Mouse (Mus musculus) heart, adult 9 months (tissue): ENCODE data around the gene St13.

Experiments
- DNase-seq, 2 experiments: peaks; one replicate each; pipeline ENCODE4 v3.0.0; 2022; ENCODE audit warnings: low spot score in 2 of 2

The St13 gene

DNA sequence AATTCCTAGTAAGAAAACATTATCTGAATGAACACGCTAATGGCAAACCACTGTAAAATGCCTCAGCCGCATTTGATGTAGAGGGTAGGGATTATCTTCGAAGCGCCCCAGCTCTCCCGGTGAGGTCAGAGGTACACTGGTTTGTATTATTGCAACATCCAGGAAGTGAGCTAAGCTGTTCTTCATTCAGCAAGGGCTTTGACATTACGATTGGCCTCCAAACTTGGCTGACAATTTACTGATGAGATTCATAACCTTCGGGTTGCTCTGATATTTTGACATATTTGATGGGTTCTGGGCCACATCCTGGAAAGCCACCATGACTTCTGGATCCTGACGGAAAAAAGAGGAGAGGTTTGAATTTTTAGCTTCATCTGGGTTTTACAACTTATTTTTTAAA lies 34.6 kb downstream of the St13 start:
- DNase-seq: no peak

- no peak for DNase-seq
These were observed 35.6 kb downstream of the St13 start for GRCm38 (mm10) chr15:81364271-81364670.

GRCm38 (mm10) chr15:81362501-81362900 lies 37.4 kb downstream of the St13 start:
- no peak for DNase-seq

- no peak for DNase-seq
These were observed 38.4 kb downstream of the St13 start for GRCm38 (mm10) chr15:81361417-81362015.

DNA sequence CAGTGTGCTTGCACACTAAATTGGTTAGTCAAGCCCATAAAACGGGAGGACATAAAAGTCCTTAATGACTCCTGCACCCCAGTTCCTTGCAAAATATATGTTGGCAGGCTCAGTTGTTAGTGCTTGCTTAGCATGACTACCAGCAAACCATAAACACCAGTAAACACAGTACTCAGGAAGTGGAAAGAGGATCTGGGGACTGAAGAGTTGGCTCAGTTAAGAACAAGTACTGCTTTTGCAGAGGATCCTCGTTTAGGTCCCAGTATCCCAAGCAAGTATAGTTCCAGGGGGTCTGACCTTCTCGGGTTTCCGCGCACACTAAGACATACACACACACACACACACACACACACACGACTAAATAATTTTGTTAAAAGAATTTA lies 38.9 kb downstream of the St13 start:
- DNase-seq: no peak

DNA sequence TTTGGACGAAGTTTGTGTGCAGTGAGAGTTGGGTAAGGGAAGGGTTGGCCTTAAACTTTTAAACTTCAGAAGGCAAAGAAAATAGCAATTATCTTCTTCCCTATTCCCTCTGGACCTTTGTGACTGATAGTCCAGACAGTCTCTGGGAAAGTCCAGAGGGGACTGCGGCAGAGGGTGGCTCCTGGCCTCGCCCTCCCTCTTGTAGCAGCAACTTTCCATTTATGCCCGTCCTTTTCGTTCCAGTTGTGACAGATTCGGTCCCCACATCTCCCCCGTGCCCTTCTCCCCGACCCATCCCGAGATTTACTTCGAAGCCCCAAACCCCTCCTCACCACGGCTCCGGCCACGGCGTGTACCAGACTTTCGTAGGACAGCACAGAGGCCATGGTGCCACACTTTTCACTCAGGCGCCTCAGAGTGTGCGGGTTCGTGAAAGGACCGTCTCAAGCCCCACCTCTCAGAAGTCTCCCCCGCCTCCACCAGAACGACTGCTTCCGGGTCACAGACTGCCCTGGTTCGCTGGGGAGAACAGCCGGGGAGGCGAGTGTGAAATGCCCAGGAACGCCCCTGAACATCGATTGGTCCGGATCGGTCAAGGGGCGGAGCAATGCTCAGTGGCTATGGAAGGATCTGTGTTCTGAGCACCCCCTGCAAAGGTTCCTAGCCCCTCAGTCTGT lies 39.4 kb downstream of the St13 start, which contains the start of gene Slc25a17:
Gene Slc25a17 (minus strand): TSS at position 468 of the 677 bp plus-strand sequence.
- DNase-seq: peak; percentile 96 to 97

DNA sequence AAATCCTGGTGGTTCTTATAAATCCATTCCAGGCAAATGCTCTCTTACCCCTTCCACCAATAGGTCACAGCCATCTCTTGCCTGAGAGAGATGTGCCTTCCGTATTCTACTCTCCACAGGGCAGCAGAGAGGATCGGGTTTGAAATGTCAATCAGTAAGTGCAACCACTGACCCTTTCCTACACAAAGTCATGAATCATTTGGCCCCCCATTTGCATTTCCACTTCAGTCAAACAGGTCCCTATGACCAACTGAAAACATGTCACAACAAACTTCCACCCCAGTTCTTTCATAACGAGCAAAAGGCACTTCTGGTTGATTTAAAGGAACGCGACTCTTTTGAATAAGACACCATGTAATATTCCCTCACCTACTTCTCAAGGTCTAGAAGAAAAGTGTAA lies 40.5 kb downstream of the St13 start:
- DNase-seq: no peak

DNA sequence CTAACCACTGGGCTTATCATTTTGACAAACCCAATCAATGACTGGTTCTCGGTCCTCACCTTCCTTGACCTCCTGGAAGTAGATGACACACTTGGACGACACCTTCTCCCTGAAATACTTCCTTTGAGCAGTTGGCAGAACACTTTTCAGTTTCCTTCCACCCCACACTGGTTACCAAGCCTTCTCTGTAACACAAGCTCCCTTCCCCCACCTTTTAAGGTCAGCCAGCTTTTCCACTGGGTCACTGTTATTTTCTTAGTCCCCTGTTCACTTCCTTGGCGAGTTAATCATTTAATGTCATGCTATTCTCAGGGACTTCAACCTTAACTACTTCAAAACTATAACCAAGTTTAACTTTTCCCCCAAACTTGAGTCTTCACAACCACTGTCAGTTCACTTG lies 40.9 kb downstream of the St13 start:
- DNase-seq: no peak

GRCm38 (mm10) chr15:81356946-81357345 lies 42.9 kb downstream of the St13 start:
- DNase-seq: no peak

DNA sequence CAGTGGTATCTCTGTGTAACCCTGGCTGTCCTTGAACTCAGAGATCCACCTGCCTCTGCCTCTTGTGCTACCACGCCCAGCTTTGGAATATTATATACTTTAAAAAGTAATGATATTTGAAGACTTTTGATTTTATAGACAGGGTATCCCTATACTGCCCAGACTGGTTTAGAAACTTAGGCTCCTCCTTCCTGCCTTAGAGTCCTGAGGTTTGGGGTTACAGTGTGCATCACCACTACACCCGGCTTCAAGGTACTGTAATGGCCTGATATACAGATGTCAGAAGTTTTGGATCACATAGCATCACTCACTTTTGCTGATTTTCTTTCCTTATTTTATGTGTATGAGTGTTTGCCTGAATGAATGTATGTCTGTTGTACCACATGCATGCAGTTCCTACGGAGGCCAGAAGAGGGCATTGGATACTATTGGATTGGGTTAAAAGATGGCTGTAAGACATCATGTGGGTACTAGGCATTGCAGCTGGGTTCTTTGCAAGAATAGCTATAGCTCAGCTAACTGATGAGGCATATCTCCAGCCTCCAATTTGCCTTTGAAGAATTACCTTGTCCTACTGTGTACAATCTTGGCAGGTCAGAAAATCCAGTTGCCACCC lies 44.6 kb downstream of the St13 start:
- no peak for DNase-seq

DNA sequence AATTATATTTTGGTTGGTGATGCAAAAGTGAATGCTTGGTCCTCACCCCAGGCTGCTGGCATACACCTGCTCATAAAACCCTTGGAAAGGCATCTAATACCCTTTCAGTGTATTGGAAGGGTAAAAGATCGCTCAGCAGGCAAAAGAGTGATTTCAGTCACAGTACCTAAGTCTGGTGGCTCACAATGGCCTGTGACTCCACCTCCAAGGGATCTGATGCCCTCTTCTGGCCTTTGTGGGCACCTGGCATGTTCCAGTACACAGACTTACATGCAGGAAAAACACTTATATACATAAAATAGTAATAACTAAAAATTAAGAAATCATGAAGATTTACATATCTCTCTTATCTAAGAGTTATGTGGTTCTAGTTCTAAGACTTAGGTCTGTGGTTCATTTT lies 47.2 kb downstream of the St13 start:
- DNase-seq: no peak

DNA sequence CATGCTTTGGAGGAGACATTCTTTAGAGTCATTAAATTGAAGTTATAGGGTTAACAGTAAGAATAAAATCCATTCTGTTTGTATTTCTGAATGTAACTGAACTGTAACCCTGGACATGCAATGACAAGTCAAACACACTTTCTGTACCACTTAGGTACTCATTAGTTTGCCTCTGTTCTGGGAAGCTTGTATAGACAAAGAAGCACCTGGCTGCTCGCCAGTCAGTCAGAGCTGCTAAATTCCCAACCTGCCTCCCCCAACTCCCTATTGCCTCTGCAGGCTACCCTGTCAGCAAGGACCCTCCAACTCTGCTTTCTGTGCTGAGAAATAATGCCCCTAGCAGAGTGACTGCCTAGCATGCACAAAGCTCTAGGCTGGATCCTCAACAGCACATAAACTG lies 49.5 kb downstream of the St13 start:
- DNase-seq: no peak

GRCm38 (mm10) chr15:81348366-81348765 lies 51.5 kb downstream of the St13 start:
- no peak for DNase-seq

GRCm38 (mm10) chr15:81347466-81347865 lies 52.4 kb downstream of the St13 start:
- DNase-seq: no peak

DNA sequence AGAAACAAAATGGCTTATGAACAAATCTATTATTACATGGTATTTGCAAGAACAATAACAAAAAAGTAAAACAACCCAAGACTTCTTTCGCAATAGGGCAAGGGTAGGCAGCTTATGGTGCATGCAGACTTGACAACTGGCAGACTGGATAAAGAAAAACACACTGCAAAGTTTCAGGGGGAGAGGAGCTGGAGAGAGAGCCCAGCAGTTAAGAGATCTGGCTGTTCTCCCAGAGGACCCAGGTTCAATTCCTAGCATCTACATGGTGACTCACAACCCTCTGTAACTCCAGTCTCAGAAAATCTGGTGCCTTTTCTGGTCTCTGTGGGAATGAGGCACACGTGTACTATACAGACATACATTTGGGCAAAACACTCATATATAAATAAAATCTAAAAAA lies 58.5 kb downstream of the St13 start:
- no peak for DNase-seq

- no peak for DNase-seq
These were observed 60.7 kb downstream of the St13 start for GRCm38 (mm10) chr15:81339158-81339557.

DNA sequence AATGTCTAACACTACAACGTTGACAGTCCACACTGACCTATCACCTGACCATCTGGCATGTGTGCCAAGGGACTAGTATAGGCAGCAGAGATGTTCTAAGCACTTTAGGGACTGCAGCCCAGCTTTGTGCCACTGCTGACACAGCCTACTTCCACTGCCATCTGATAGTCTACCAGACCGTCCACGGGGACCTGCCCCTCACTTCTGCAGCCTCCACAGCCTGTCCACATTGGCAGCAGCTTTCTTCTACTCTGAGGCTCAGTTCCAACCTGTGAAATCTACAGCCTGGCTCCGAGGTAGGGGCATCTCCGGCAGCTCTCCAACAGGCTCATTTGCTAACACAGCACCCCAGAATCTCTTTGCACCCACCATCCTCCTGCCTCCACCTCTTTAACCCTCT lies 63.4 kb downstream of the St13 start:
- no peak for DNase-seq

- no peak for DNase-seq
These were observed 67.4 kb downstream of the St13 start for GRCm38 (mm10) chr15:81332517-81332916.

DNA sequence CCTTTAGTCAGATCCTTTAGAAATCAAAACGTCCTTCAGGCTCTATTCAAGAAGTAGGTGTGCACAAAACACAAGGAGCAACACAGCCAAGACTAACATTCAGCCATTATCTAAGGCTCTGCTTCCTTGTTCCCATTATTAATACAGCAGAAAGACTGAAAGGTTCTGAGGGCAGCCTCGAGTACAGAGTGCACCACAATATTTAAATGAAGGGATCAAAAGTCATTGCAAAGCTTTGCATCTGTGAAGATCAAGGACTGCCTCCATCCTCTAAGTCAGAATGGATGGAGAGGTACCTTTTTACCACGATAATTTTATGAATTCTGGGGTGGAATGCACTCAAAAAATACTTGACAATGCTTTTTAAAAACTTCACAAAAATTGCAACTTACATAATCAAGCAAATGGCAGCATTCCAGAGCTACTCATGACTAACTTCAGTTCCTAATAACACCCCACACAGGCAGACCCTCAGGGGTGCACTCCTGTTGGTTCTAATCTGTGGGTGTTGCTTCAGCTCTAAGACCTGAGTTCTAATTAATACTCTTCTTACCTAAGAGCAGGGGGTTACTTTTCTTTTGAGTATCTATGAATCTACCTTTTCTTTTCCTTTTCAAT lies 69.0 kb downstream of the St13 start:
- no peak for DNase-seq

GRCm38 (mm10) chr15:81329721-81330369 lies 70.0 kb downstream of the St13 start:
- no peak for DNase-seq

DNA sequence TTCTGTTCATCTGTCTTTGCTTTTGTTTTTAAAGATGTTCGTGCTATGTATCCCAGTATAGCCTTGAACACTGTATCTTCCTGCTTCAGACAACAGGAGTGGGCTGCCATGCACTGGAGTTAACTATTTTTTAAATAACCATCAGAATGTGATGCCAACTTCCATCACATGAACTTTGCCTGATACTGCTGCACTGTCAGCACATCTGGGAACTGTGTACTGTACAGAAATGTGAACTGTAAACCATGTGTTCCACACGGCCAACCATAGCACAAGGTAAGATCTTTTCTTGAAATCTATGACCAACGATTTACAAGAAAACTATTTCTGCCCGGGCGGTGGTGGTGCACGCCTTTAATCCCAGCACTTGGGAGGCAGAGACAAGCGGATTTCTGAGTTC lies 72.4 kb downstream of the St13 start:
- DNase-seq: no peak

- peak; percentile 15 to 16 for DNase-seq
These were observed 74.9 kb downstream of the St13 start for GRCm38 (mm10) chr15:81324979-81325378.
